Mouse (Mus musculus) midbrain, embryonic 10.5 days (tissue): ENCODE data around the gene Sema4f. TPM values are rescaled to one million over a fixed set of nuclear protein-coding genes. Genes with fewer than 3 reads are reported as not detected.

Source experiments
- DNase-seq: peaks from one replicate; pipeline ENCODE4 v3.0.0-alpha.2; 2017; ENCODE audit warnings: low spot score
- H3K27ac ChIP-seq: fragments of 300-500 bp; sonication (generic); replicated peaks from 2 replicates; pipeline ENCODE4 v1.5.1; 2016; ENCODE audit warnings: mild to moderate bottlenecking
- H3K27me3 ChIP-seq: fragments of 300-500 bp; sonication (generic); 2 replicates; pipeline ENCODE4 v1.6.1; 2016; ENCODE audit warnings: low read depth, mild to moderate bottlenecking; ENCODE audit not compliant: poor library complexity, severe bottlenecking
- H3K36me3 ChIP-seq: fragments of 300-500 bp; sonication (generic); 2 replicates; pipeline ENCODE4 v1.6.1; 2016; ENCODE audit warnings: mild to moderate bottlenecking, moderate library complexity
- H3K4me1 ChIP-seq: fragments of 300-500 bp; sonication (generic); 2 replicates; pipeline ENCODE4 v1.6.1; 2016
- H3K4me3 ChIP-seq: fragments of 300-500 bp; sonication (generic); 2 replicates; pipeline ENCODE4 v1.5.1; 2016; ENCODE audit warnings: mild to moderate bottlenecking, moderate library complexity
- H3K9me3 ChIP-seq: fragments of 300-500 bp; sonication (generic); replicated peaks from 2 replicates; pipeline ENCODE4 v1.6.1; 2016; ENCODE audit warnings: mild to moderate bottlenecking
- WGBS: fragments of 180-500 bp; shearing (Covaris S2); methylation state at CpG from one replicate; pipeline ENCODE4 v1.1.7; 2016; 5-methylcytosine and 5-hydroxymethylcytosine counted together
- polyA plus RNA-seq: library from polyadenylated mRNA; unstranded; fragments of >200 nt; fragmentation: Nextera tagmentation; extraction: Ambion mirVana; gene quantifications from 2 replicates; pipeline ENCODE4 v1.2.1, GENCODE M21; 2016

Gene Sema4f
- polyA plus RNA-seq, 1 experiment from 2014 or later, result 2.0 TPM

GRCm38 (mm10) chr6:82926106-82926505, 13.5 kb downstream of the Sema4f start:
- no peaks in the 10 kb centered on the region for H3K9me3 ChIP-seq
- WGBS, result 84% methylated on average over 10 of the region's 10 CpGs
- no peak overlapping the region for H3K27ac ChIP-seq
- H3K36me3 ChIP-seq, result no peaks in the 10 kb centered on the region
- no peaks in the 10 kb centered on the region; the same call in 1 of the 2 replicates for H3K27me3 ChIP-seq
- DNase-seq, result no peak
- no peaks in the 10 kb centered on the region for H3K4me1 ChIP-seq
- no peak overlapping the region for H3K4me3 ChIP-seq

GRCm38 (mm10) chr6:82925005-82925404, 14.6 kb downstream of the Sema4f start:
- Histone ChIP-seq H3K4me1 (no peaks in the 10 kb centered on the region), H3K27me3 (no peaks in the 10 kb centered on the region), H3K9me3 (no peaks in the 10 kb centered on the region), H3K36me3 (no peaks in the 10 kb centered on the region), H3K4me3 (no peak overlapping the region), H3K27ac (no peak overlapping the region)
- WGBS, result 60% methylated on average over 3 of the region's 3 CpGs
- no peak for DNase-seq

GRCm38 (mm10) chr6:82921426-82922224, 17.9 kb downstream of the Sema4f start:
- Histone ChIP-seq H3K4me3 (no peak overlapping the region), H3K36me3 (no peaks in the 10 kb centered on the region), H3K27me3 (0 out of 2 replicates have a peak, but pooled peaks cover 8% of the 10 kb centered on the region), H3K27ac (no peak overlapping the region), H3K9me3 (no peaks in the 10 kb centered on the region), H3K4me1 (no peaks in the 10 kb centered on the region)
- WGBS, result 80% methylated on average over 9 of the region's 9 CpGs
- no peak for DNase-seq

GRCm38 (mm10) chr6:82919520-82919919, 20.0 kb downstream of the Sema4f start:
- no peak for DNase-seq
- 73% methylated on average over 8 of the region's 8 CpGs for WGBS
- H3K36me3 ChIP-seq, result no peaks in the 10 kb centered on the region
- no peaks in the 10 kb centered on the region for H3K4me1 ChIP-seq
- no peak overlapping the region for H3K4me3 ChIP-seq
- 0 out of 2 replicates have a peak, but pooled peaks cover 8% of the 10 kb centered on the region for H3K27me3 ChIP-seq
- no peaks in the 10 kb centered on the region for H3K9me3 ChIP-seq
- H3K27ac ChIP-seq, result no peak overlapping the region

GRCm38 (mm10) chr6:82918371-82918770, 21.2 kb downstream of the Sema4f start:
- Histone ChIP-seq H3K4me1 (no peaks in the 10 kb centered on the region), H3K27me3 (0 out of 2 replicates have a peak, but pooled peaks cover 8% of the 10 kb centered on the region), H3K9me3 (no peaks in the 10 kb centered on the region), H3K4me3 (no peak overlapping the region), H3K36me3 (no peaks in the 10 kb centered on the region), H3K27ac (no peak overlapping the region)
- DNase-seq, result no peak
- WGBS, result 86% methylated on average over 14 of the region's 14 CpGs

GRCm38 (mm10) chr6:82917778-82918129, 21.8 kb downstream of the Sema4f start:
- 20% methylated on average over 8 of the region's 8 CpGs for WGBS
- no peak overlapping the region for H3K27ac ChIP-seq
- no peaks in the 10 kb centered on the region for H3K36me3 ChIP-seq
- peak; percentile 52 for DNase-seq
- no peak overlapping the region for H3K4me3 ChIP-seq
- H3K27me3 ChIP-seq, result 0 out of 2 replicates have a peak, but pooled peaks cover 8% of the 10 kb centered on the region
- no peaks in the 10 kb centered on the region for H3K4me1 ChIP-seq
- H3K9me3 ChIP-seq, result no peaks in the 10 kb centered on the region

GRCm38 (mm10) chr6:82917076-82917777, 22.3 kb downstream of the Sema4f start:
- H3K4me1 ChIP-seq, result no peaks in the 10 kb centered on the region
- 81% methylated on average over 26 of the region's 26 CpGs for WGBS
- 0 out of 2 replicates have a peak, but pooled peaks cover 8% of the 10 kb centered on the region for H3K27me3 ChIP-seq
- H3K9me3 ChIP-seq, result no peaks in the 10 kb centered on the region
- no peak overlapping the region for H3K4me3 ChIP-seq
- no peak overlapping the region for H3K27ac ChIP-seq
- no peak for DNase-seq
- no peaks in the 10 kb centered on the region for H3K36me3 ChIP-seq

GRCm38 (mm10) chr6:82916459-82916858, 23.1 kb downstream of the Sema4f start:
- no peaks in the 10 kb centered on the region for H3K36me3 ChIP-seq
- H3K4me1 ChIP-seq, result no peaks in the 10 kb centered on the region
- DNase-seq, result no peak
- H3K27me3 ChIP-seq, result 0 out of 2 replicates have a peak, but pooled peaks cover 8% of the 10 kb centered on the region
- WGBS, result 90% methylated on average over 4 of the region's 4 CpGs
- H3K9me3 ChIP-seq, result no peaks in the 10 kb centered on the region
- H3K27ac ChIP-seq, result no peak overlapping the region
- H3K4me3 ChIP-seq, result no peak overlapping the region

- Histone ChIP-seq H3K4me3 (no peak overlapping the region), H3K27ac (no peak overlapping the region), H3K4me1 (no peaks in the 10 kb centered on the region), H3K9me3 (no peaks in the 10 kb centered on the region), H3K27me3 (0 out of 2 replicates have a peak, but pooled peaks cover 8% of the 10 kb centered on the region), H3K36me3 (no peaks in the 10 kb centered on the region)
- 13% methylated on average over 3 of the region's 3 CpGs for WGBS
- peak; percentile 57 for DNase-seq
These were observed 23.7 kb downstream of the Sema4f start for GRCm38 (mm10) chr6:82915889-82916288.

GRCm38 (mm10) chr6:82913336-82914247, 26.0 kb downstream of the Sema4f start:
- no peak overlapping the region for H3K4me3 ChIP-seq
- no peaks in the 10 kb centered on the region for H3K4me1 ChIP-seq
- no peaks in the 10 kb centered on the region for H3K9me3 ChIP-seq
- H3K27ac ChIP-seq, result no peak overlapping the region
- 0 out of 2 replicates have a peak, but pooled peaks cover 8% of the 10 kb centered on the region for H3K27me3 ChIP-seq
- DNase-seq, result no peak
- 86% methylated on average over 28 of the region's 28 CpGs for WGBS
- no peaks in the 10 kb centered on the region for H3K36me3 ChIP-seq

GRCm38 (mm10) chr6:82911303-82911702, 28.3 kb downstream of the Sema4f start:
- no peaks in the 10 kb centered on the region for H3K4me1 ChIP-seq
- H3K27ac ChIP-seq, result no peak overlapping the region
- no peaks in the 10 kb centered on the region for H3K36me3 ChIP-seq
- no peaks in the 10 kb centered on the region for H3K9me3 ChIP-seq
- H3K4me3 ChIP-seq, result no peak overlapping the region
- WGBS, result 90% methylated on average over 5 of the region's 5 CpGs
- DNase-seq, result no peak
- no peaks in the 10 kb centered on the region for H3K27me3 ChIP-seq

- Histone ChIP-seq H3K27me3 (no peaks in the 10 kb centered on the region), H3K4me3 (no peak overlapping the region), H3K4me1 (no peaks in the 10 kb centered on the region), H3K36me3 (no peaks in the 10 kb centered on the region), H3K9me3 (no peaks in the 10 kb centered on the region), H3K27ac (no peak overlapping the region)
- DNase-seq, result no peak
- WGBS, result 69% methylated on average over 14 of the region's 14 CpGs
These were observed 30.3 kb downstream of the Sema4f start for GRCm38 (mm10) chr6:82909136-82909855.
